9 mouse cellular contexts compared by ENCODE assay signal in the genomic region with DNA sequence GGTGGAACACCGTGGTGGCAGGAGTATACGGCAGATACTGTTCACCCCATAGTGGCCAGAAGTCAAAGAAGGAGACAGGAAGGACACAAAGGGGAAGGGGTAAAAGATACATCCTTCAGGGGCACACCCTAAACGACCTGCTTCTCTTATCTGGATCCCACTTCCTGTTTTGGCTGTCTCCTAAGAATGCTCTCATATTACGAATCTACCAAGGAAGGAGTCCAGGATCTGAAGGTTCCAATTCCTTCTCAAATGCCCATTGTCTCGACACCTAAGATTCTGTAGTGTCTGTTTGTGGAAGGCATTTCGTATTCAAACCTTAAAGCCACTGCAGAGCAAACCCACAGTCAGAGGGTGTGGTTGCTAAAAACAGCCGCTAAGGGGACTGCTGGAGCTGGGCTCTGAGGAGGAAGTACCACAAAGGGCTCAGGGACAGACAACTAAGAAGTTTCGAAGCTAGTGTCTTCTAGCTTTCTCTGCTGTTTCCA. TPM values are rescaled to one million over a fixed set of nuclear protein-coding genes. Genes with fewer than 3 reads are reported as not detected.
DNase-seq lines count a peak whose midpoint lies in the region; ATAC-seq and TF ChIP-seq lines count a peak whose summit lies in the region.
"Had no signal": no experiment of that assay in that cellular context is flagged by ENCODE, and none has a peak within 500 bp of the region (broad histone marks: within the 10 kb centered on the region; RNA-seq: fewer than 3 reads in every experiment).

No protein-coding gene starts in this region.

- no peak overlapping the region for H3K27ac ChIP-seq in kidney, adult 2 months (ENCODE audit: insufficient read depth, low read depth, low read length)
- H3K27ac ChIP-seq in embryonic facial prominence, embryonic 13.5 days: no peak overlapping the region
- H3K27ac ChIP-seq in liver, embryonic 13.5 days: peak overlapping the region; percentile 76
- no peak overlapping the region for H3K27ac ChIP-seq in forebrain, embryonic 16.5 days (ENCODE audit: low read length)
- no peak overlapping the region for H3K27ac ChIP-seq in kidney, embryonic 16.5 days (ENCODE audit: low read length)
- no peak overlapping the region for H3K27ac ChIP-seq in midbrain, embryonic 16.5 days (ENCODE audit: low read length)

- no peaks in the 10 kb centered on the region for H3K36me3 ChIP-seq in kidney, adult 2 months (ENCODE audit: control insufficient read depth, insufficient read depth, low read length)
- no peaks in the 10 kb centered on the region for H3K36me3 ChIP-seq in embryonic facial prominence, embryonic 13.5 days
- H3K36me3 ChIP-seq in liver, embryonic 13.5 days: no peaks in the 10 kb centered on the region
- H3K36me3 ChIP-seq in forebrain, embryonic 16.5 days (ENCODE audit: control insufficient read depth, insufficient read depth): no peaks in the 10 kb centered on the region
- H3K36me3 ChIP-seq in kidney, embryonic 16.5 days (ENCODE audit: insufficient read depth, low read length): no peaks in the 10 kb centered on the region
- H3K36me3 ChIP-seq in midbrain, embryonic 16.5 days (ENCODE audit: control insufficient read depth, insufficient read depth, low read length): no peaks in the 10 kb centered on the region

- no peak overlapping the region for H3K9ac ChIP-seq in embryonic facial prominence, embryonic 13.5 days
- peak overlapping the region; percentile 58 for H3K9ac ChIP-seq in liver, embryonic 13.5 days
- H3K9ac ChIP-seq in forebrain, embryonic 16.5 days (replicated peaks; ENCODE audit: low read depth, low read length): no peak overlapping the region
- no peak overlapping the region; the same call in 1 of the 2 replicates for H3K9ac ChIP-seq in kidney, embryonic 16.5 days (replicated peaks; ENCODE audit: low read length)
- H3K9ac ChIP-seq in midbrain, embryonic 16.5 days (ENCODE audit: low read depth, low read length): no peak overlapping the region

- H3K4me3 ChIP-seq in kidney, adult 2 months (ENCODE audit: insufficient read depth, low read depth, low read length): no peak overlapping the region
- H3K4me3 ChIP-seq in embryonic facial prominence, embryonic 13.5 days: no peak overlapping the region
- H3K4me3 ChIP-seq in liver, embryonic 13.5 days (replicated peaks): peak overlapping the region; percentile 37
- H3K4me3 ChIP-seq in forebrain, embryonic 16.5 days (replicated peaks; ENCODE audit: low read length): no peak overlapping the region
- H3K4me3 ChIP-seq in kidney, embryonic 16.5 days (ENCODE audit: low read length): no peak overlapping the region
- no peak overlapping the region for H3K4me3 ChIP-seq in midbrain, embryonic 16.5 days (ENCODE audit: low read depth, low read length)

- TF ChIP-seq POLR2A in kidney, adult 2 months (IDR thresholded peaks at IDR 0.05; ENCODE audit: low read depth, low read length): no peak

- DNase-seq in kidney, adult 2 months: peak; percentile 34
- no peak for DNase-seq in kidney, postnatal 36 days
- DNase-seq in liver, embryonic 13.5 days: no peak
- peak; percentile 74 for DNase-seq in spleen, adult 12 weeks (ENCODE audit: low spot score)

- H3K4me2 ChIP-seq in embryonic facial prominence, embryonic 13.5 days: 0 out of 2 replicates have a peak overlapping the region, but pooled peaks have one; percentile 0
- peak overlapping the region; percentile 67 for H3K4me2 ChIP-seq in liver, embryonic 13.5 days
- H3K4me2 ChIP-seq in forebrain, embryonic 16.5 days (ENCODE audit: low read length): no peak overlapping the region
- no peak overlapping the region for H3K4me2 ChIP-seq in kidney, embryonic 16.5 days (replicated peaks; ENCODE audit: low read depth, low read length)
- H3K4me2 ChIP-seq in midbrain, embryonic 16.5 days (ENCODE audit: low read length): no peak overlapping the region

- H3K9me3 ChIP-seq in embryonic facial prominence, embryonic 13.5 days: no peaks in the 10 kb centered on the region
- peaks cover 3% of the 10 kb centered on the region; the same call in 1 of the 2 replicates for H3K9me3 ChIP-seq in liver, embryonic 13.5 days (replicated peaks)
- no peaks in the 10 kb centered on the region for H3K9me3 ChIP-seq in forebrain, embryonic 16.5 days (ENCODE audit: control insufficient read depth, low read length)
- no peaks in the 10 kb centered on the region for H3K9me3 ChIP-seq in kidney, embryonic 16.5 days (ENCODE audit: low read length)
- H3K9me3 ChIP-seq in midbrain, embryonic 16.5 days (replicated peaks; ENCODE audit: control insufficient read depth, low read length, poor library complexity, severe bottlenecking): no peaks in the 10 kb centered on the region

- no peak for ATAC-seq in embryonic facial prominence, embryonic 13.5 days (ENCODE audit: insufficient number of reproducible peaks, insufficient read depth, low FRiP score, low TSS enrichment, low read depth)
- ATAC-seq in liver, embryonic 13.5 days (ENCODE audit: low read depth): peak; percentile 17; the same call in 1 of the 2 replicates
- ATAC-seq in forebrain, embryonic 16.5 days: no peak
- no peak for ATAC-seq in kidney, embryonic 16.5 days (ENCODE audit: low FRiP score, low TSS enrichment)
- ATAC-seq in midbrain, embryonic 16.5 days: no peak

- 0 out of 2 replicates have a peak, but pooled peaks have one; percentile 2 for TF ChIP-seq CTCF in kidney, adult 2 months (conservative IDR thresholded peaks at IDR 0.05; ENCODE audit: insufficient read depth, insufficient read length, low read depth, low read length)

- H3K4me1 ChIP-seq in kidney, adult 2 months (ENCODE audit: control insufficient read depth, insufficient read depth, low read length): no peaks in the 10 kb centered on the region; the same call in 1 of the 2 replicates
- H3K4me1 ChIP-seq in embryonic facial prominence, embryonic 13.5 days: peaks cover 19% of the 10 kb centered on the region
- peaks cover 78% of the 10 kb centered on the region for H3K4me1 ChIP-seq in liver, embryonic 13.5 days (replicated peaks)
- peaks cover 3% of the 10 kb centered on the region; the same call in 1 of the 2 replicates for H3K4me1 ChIP-seq in forebrain, embryonic 16.5 days (replicated peaks; ENCODE audit: control insufficient read depth, insufficient read depth, low read length)
- no peaks in the 10 kb centered on the region for H3K4me1 ChIP-seq in kidney, embryonic 16.5 days (ENCODE audit: insufficient read depth, low read length)
- peaks cover 2% of the 10 kb centered on the region; the same call in 1 of the 2 replicates for H3K4me1 ChIP-seq in midbrain, embryonic 16.5 days (ENCODE audit: control insufficient read depth, insufficient read depth, low read length)

- H3K27me3 ChIP-seq in kidney, adult 2 months (replicated peaks; ENCODE audit: control insufficient read depth, insufficient read depth, low read length): no peaks in the 10 kb centered on the region
- peaks cover 8% of the 10 kb centered on the region for H3K27me3 ChIP-seq in embryonic facial prominence, embryonic 13.5 days
- H3K27me3 ChIP-seq in liver, embryonic 13.5 days: no peaks in the 10 kb centered on the region
- H3K27me3 ChIP-seq in forebrain, embryonic 16.5 days (replicated peaks; ENCODE audit: control insufficient read depth, insufficient read depth, low read length): no peaks in the 10 kb centered on the region
- no peaks in the 10 kb centered on the region for H3K27me3 ChIP-seq in kidney, embryonic 16.5 days (ENCODE audit: insufficient read depth, low read length)
- no peaks in the 10 kb centered on the region for H3K27me3 ChIP-seq in midbrain, embryonic 16.5 days (ENCODE audit: control insufficient read depth, insufficient read depth, low read depth, low read length)

- WGBS in kidney, adult 2 months: 10% methylated on average over 8 of the region's 8 CpGs
- 36% methylated on average over 8 of the region's 8 CpGs for WGBS in embryonic facial prominence, embryonic 13.5 days
- 4% methylated on average over 8 of the region's 8 CpGs for WGBS in liver, embryonic 13.5 days (ENCODE audit: insufficient replicate concordance)
- WGBS in forebrain, embryonic 16.5 days: 56% methylated on average over 8 of the region's 8 CpGs
- 22% methylated on average over 8 of the region's 8 CpGs for WGBS in kidney, embryonic 16.5 days
- WGBS in midbrain, embryonic 16.5 days: 55% methylated on average over 8 of the region's 8 CpGs

RNA-seq across cellular contexts. Expression of a gene that starts 39.7 kb away (rescaled TPM):
- polyA plus RNA-seq in kidney, adult 2 months (2012; rRNA removed): 0.72 and 0.81 TPM in 2 replicates
- 1.9 and 2.2 TPM in 2 replicates for polyA plus RNA-seq in embryonic facial prominence, embryonic 13.5 days (2015; fragmentation: Nextera tagmentation; extraction: Ambion mirVana)
- 1.7 and 1.9 TPM in 2 replicates for polyA plus RNA-seq in liver, embryonic 13.5 days (2015; fragmentation: Nextera tagmentation; extraction: Ambion mirVana)
- 0.39 and 0.70 TPM in 2 replicates for polyA plus RNA-seq in forebrain, embryonic 16.5 days (2015; fragmentation: Nextera tagmentation; extraction: Ambion mirVana)
- 2.0 and 2.5 TPM in 2 replicates for polyA plus RNA-seq in kidney, embryonic 16.5 days (2015; fragmentation: Nextera tagmentation; extraction: Ambion mirVana)
- polyA plus RNA-seq in midbrain, embryonic 16.5 days (2015; fragmentation: Nextera tagmentation; extraction: Ambion mirVana): 0.53 and 0.73 TPM in 2 replicates

RNA-seq across cellular contexts. Expression of a gene that starts 49.4 kb away (rescaled TPM):
- 0.06 TPM in 1 of 2 replicates, not detected in the other for polyA plus RNA-seq in kidney, adult 2 months (2012; rRNA removed)
- polyA plus RNA-seq in embryonic facial prominence, embryonic 13.5 days (2015; fragmentation: Nextera tagmentation; extraction: Ambion mirVana): not detected in 2 replicates
- not detected in 2 replicates for polyA plus RNA-seq in liver, embryonic 13.5 days (2015; fragmentation: Nextera tagmentation; extraction: Ambion mirVana)
- polyA plus RNA-seq in forebrain, embryonic 16.5 days (2015; fragmentation: Nextera tagmentation; extraction: Ambion mirVana): not detected in 2 replicates
- polyA plus RNA-seq in kidney, embryonic 16.5 days (2015; fragmentation: Nextera tagmentation; extraction: Ambion mirVana): not detected in 2 replicates
- polyA plus RNA-seq in midbrain, embryonic 16.5 days (2015; fragmentation: Nextera tagmentation; extraction: Ambion mirVana): not detected in 2 replicates
- polyA plus RNA-seq: limb, embryonic 11.5 days had no signal

Comparison
In these comparisons a context has a peak if more than half of its experiments do, and no peak if none do; other contexts are left out.
1. DNase-seq: peak in kidney, adult 2 months (single experiment) and spleen, adult 12 weeks (single experiment); none in kidney, postnatal 36 days (0 of 2) and liver, embryonic 13.5 days (single experiment).
2. H3K4me2 ChIP-seq: peak in embryonic facial prominence, embryonic 13.5 days (single experiment) and liver, embryonic 13.5 days (single experiment); none in forebrain, embryonic 16.5 days (single experiment), kidney, embryonic 16.5 days (single experiment) and midbrain, embryonic 16.5 days (single experiment).